Mouse (Mus musculus): ENCODE measurements around the gene Bcl2l14.

DNA sequence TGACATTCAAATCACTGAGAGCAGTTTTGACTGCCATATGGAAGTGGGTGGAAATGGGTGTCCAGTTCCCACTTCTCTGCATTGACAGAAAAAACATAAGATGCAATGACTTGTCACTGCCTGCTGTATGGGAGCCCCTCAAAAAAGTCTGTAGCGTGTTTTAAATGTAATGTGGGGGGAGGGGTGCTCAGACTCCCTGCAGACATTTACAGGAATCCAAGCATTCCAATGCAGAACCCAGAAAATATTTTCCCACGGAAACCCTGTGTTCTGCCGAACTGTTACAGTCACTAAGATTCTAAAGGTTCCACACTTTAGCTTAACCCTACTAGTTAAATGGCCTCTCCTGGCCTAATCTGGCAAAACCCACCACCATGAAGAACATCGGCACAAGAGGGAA is at the start of gene Bcl2l14:
- TF ChIP-seq CTCF (IDR thresholded peaks at IDR 0.05; ENCODE audit: extremely low read depth, insufficient read depth, low read length) (no peak), POLR2A (IDR thresholded peaks at IDR 0.05; ENCODE audit: extremely low read depth, insufficient read depth, low read length) (no peak)
